Comparison of ENCODE assay signal across 9 mouse cellular contexts in the genomic region with DNA sequence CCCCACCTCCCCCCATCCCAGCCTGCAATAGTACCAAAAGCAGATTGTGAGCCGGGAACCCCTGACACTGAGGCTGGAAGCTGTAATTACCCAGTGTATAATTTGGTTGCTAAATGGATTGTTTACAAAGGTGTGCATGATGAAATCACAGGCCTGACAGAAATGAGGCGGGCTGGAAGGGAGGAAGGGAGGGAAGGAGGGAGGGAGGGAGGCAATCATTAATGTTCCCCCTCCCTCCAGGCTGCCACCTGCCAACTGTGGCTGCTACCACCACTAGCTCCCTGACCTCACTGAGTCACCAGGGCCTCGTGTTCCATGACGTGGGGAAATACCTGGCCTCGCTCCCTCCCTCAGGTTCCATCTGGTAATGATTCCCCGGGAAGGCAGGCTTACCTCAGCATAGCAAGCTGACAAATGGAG.
DNase-seq lines count a peak whose midpoint lies in the region; ATAC-seq and TF ChIP-seq lines count a peak whose summit lies in the region.
"Had no signal": no experiment of that assay in that cellular context is flagged by ENCODE, and none has a peak within 500 bp of the region (broad histone marks: within the 10 kb centered on the region; RNA-seq: fewer than 3 reads in every experiment).

No protein-coding gene starts in this region.

- no peak for TF ChIP-seq CTCF in hindbrain, postnatal 0 days (IDR thresholded peaks at IDR 0.05; ENCODE audit: low read depth)

- no peak overlapping the region for H3K9ac ChIP-seq in hindbrain, postnatal 0 days (replicated peaks; ENCODE audit: low read length)
- H3K9ac ChIP-seq in forebrain, embryonic 14.5 days (ENCODE audit: low read length), result no peak overlapping the region
- no peak overlapping the region for H3K9ac ChIP-seq in stomach, embryonic 15.5 days

- no peak overlapping the region for H3K4me2 ChIP-seq in hindbrain, postnatal 0 days (ENCODE audit: low read depth, low read length)
- no peak overlapping the region for H3K4me2 ChIP-seq in forebrain, embryonic 14.5 days (ENCODE audit: low read length)
- no peak overlapping the region for H3K4me2 ChIP-seq in stomach, embryonic 15.5 days

- 0 out of 2 replicates have a peak overlapping the region, but pooled peaks have one; percentile 8 for H3K27ac ChIP-seq in hindbrain, embryonic 10.5 days
- no peak overlapping the region for H3K27ac ChIP-seq in hindbrain, postnatal 0 days
- no peak overlapping the region for H3K27ac ChIP-seq in forebrain, embryonic 14.5 days (ENCODE audit: low read depth, low read length)
- H3K27ac ChIP-seq in stomach, embryonic 15.5 days, result no peak overlapping the region

- H3K27me3 ChIP-seq in hindbrain, embryonic 10.5 days (ENCODE audit: insufficient read depth, poor library complexity, severe bottlenecking), result peaks cover 4% of the 10 kb centered on the region; the same call in 1 of the 2 replicates
- H3K27me3 ChIP-seq in hindbrain, postnatal 0 days (ENCODE audit: insufficient read depth, low read length), result no peaks in the 10 kb centered on the region
- no peaks in the 10 kb centered on the region; the same call in 1 of the 2 replicates for H3K27me3 ChIP-seq in forebrain, embryonic 14.5 days (replicated peaks; ENCODE audit: control insufficient read depth, insufficient read depth, low read length)
- no peaks in the 10 kb centered on the region for H3K27me3 ChIP-seq in stomach, embryonic 15.5 days (replicated peaks)

- H3K4me3 ChIP-seq in hindbrain, embryonic 10.5 days, result no peak overlapping the region
- no peak overlapping the region for H3K4me3 ChIP-seq in hindbrain, postnatal 0 days (ENCODE audit: low read length)
- H3K4me3 ChIP-seq in forebrain, embryonic 14.5 days (ENCODE audit: low read depth, low read length), result no peak overlapping the region
- H3K4me3 ChIP-seq in stomach, embryonic 15.5 days (replicated peaks), result no peak overlapping the region

- DNase-seq in hindbrain, embryonic 10.5 days (ENCODE audit: low spot score), result no peak
- DNase-seq in hindbrain, postnatal 0 days (ENCODE audit: low spot score), result no peak
- DNase-seq in forebrain, embryonic 14.5 days (ENCODE audit: low spot score), result peak; percentile 65
- peak; percentile 78 to 85 for DNase-seq in kidney, postnatal 4 days
- DNase-seq in ovary, adult 18-20 months (ENCODE audit: low spot score), result no peak
- DNase-seq in thymus, postnatal 36 days, result no peak
- DNase-seq in gastrocnemius, postnatal 4 days (ENCODE audit: low spot score in 2 of 2), result no peak
- DNase-seq: right cerebral cortex, postnatal 25 days had no signal

- WGBS in hindbrain, embryonic 10.5 days, result 65% methylated on average over 6 of the region's 6 CpGs
- WGBS in hindbrain, postnatal 0 days, result 55% methylated on average over 6 of the region's 6 CpGs
- WGBS in forebrain, embryonic 14.5 days, result 26% methylated on average over 5 of the region's 6 CpGs
- WGBS in stomach, embryonic 15.5 days, result 27% methylated on average over 6 of the region's 6 CpGs

- no peak for ATAC-seq in hindbrain, postnatal 0 days
- ATAC-seq in forebrain, embryonic 14.5 days, result peak; percentile 44; the same call in 1 of the 2 replicates
- peak; percentile 65; the same call in 1 of the 2 replicates for ATAC-seq in stomach, embryonic 15.5 days (ENCODE audit: insufficient read depth, low FRiP score, low read depth)

- H3K9me3 ChIP-seq in hindbrain, embryonic 10.5 days, result no peaks in the 10 kb centered on the region
- no peaks in the 10 kb centered on the region for H3K9me3 ChIP-seq in hindbrain, postnatal 0 days (ENCODE audit: low read length)
- no peaks in the 10 kb centered on the region for H3K9me3 ChIP-seq in forebrain, embryonic 14.5 days (replicated peaks; ENCODE audit: control insufficient read depth, low read length)
- no peaks in the 10 kb centered on the region for H3K9me3 ChIP-seq in stomach, embryonic 15.5 days

- peaks cover 27% of the 10 kb centered on the region for H3K4me1 ChIP-seq in hindbrain, embryonic 10.5 days (replicated peaks)
- no peaks in the 10 kb centered on the region for H3K4me1 ChIP-seq in hindbrain, postnatal 0 days (ENCODE audit: insufficient read depth, low read length)
- H3K4me1 ChIP-seq in forebrain, embryonic 14.5 days (ENCODE audit: control insufficient read depth, insufficient read depth, low read length), result peaks cover 12% of the 10 kb centered on the region; the same call in 1 of the 2 replicates
- peaks cover 5% of the 10 kb centered on the region; the same call in 1 of the 2 replicates for H3K4me1 ChIP-seq in stomach, embryonic 15.5 days

- H3K36me3 ChIP-seq in hindbrain, embryonic 10.5 days, result no peaks in the 10 kb centered on the region
- H3K36me3 ChIP-seq in hindbrain, postnatal 0 days (ENCODE audit: insufficient read depth, low read length), result no peaks in the 10 kb centered on the region
- no peaks in the 10 kb centered on the region for H3K36me3 ChIP-seq in forebrain, embryonic 14.5 days (ENCODE audit: control insufficient read depth, insufficient read depth, low read length)
- no peaks in the 10 kb centered on the region for H3K36me3 ChIP-seq in stomach, embryonic 15.5 days

Comparison
In these comparisons a context has a peak if more than half of its experiments do, and no peak if none do; other contexts are left out.
1. DNase-seq: peak in forebrain, embryonic 14.5 days (single experiment) and kidney, postnatal 4 days (2 of 2); none in hindbrain, embryonic 10.5 days (single experiment), hindbrain, postnatal 0 days (single experiment), ovary, adult 18-20 months (single experiment), thymus, postnatal 36 days (0 of 2) and gastrocnemius, postnatal 4 days (0 of 2).